Mouse (Mus musculus): ENCODE results near the gene Lacc1.

DNA sequence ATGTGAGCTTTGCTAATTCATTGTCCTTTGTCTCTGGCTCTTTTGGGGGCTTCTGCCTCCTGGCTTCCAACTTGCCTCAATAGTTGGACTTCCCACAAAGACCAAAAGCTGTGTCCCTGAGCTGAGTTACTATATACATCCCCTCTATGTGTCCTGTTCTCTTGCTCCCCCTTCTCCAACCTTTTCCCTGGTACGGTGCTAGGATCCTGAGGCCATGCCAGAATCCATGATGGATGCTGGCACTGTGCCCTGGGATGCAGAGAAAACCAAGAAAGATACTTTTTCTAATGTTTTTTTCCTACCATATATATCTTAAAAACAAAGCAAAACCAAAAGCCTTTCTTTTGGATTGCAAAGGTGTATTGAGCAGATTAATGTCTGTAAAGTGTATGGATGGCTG lies 54.9 kb downstream of the Lacc1 start:
- TF ChIP-seq CTCF (IDR thresholded peaks at IDR 0.05; ENCODE audit: low read depth, low read length) = no peak
- no peak for TF ChIP-seq EP300 (IDR thresholded peaks at IDR 0.05; ENCODE audit: insufficient read depth, low read depth, low read length)

All from ES-Bruce4 (cell line).